Mouse (Mus musculus) C2C12 (cell line): Measurements from ENCODE around the gene Ndufa5.

Source experiments
- CEBPB ChIP-seq: IDR thresholded peaks from one replicate; pipeline ENCODE4 v1.6.1; 2011; ENCODE audit warnings: low read depth, mild to moderate bottlenecking, control low read depth, moderate library complexity
- CTCF ChIP-seq: IDR thresholded peaks from one replicate; pipeline ENCODE4 v1.5.1; 2011; ENCODE audit not compliant: control insufficient read depth, insufficient read depth, insufficient read length
- MAX ChIP-seq: IDR thresholded peaks from one replicate; pipeline ENCODE4 v1.6.1; 2011; ENCODE audit warnings: mild to moderate bottlenecking, control low read depth
- MYOD1 ChIP-seq: IDR thresholded peaks from one replicate; pipeline ENCODE4 v1.6.1; 2011; ENCODE audit warnings: low read depth; ENCODE audit not compliant: control insufficient read depth, insufficient read length
- MYOG ChIP-seq: IDR thresholded peaks from one replicate; pipeline ENCODE4 v1.6.1; 2011; ENCODE audit not compliant: control insufficient read depth, insufficient read length; ENCODE audit errors: extremely low read depth
- USF1 ChIP-seq: IDR thresholded peaks from one replicate; pipeline ENCODE4 v1.6.1; 2011; ENCODE audit warnings: low read depth, mild to moderate bottlenecking, control low read depth, moderate library complexity

DNA sequence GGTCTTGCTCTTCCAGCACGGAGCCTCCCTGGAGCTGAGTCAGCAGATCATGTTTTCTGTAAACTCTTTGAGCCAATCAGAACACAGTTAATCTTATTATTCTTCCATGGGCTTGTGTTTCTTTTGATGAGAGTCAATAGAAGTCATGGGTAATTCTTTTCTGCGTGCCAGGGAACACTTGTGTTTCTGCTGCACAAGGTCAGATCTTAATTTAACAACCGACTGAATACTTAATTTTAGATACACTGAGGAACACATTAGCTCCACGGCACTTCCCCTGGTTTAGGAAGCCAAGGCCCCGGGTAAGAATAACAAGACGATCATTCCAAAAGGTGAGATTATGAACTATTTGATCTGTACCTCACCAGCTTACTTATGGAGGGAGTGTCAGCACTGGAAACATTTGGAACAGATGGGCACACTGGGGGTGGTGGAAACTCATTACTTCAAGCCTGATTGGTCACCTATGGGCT is 15.3 kb upstream of the Ndufa5 start:
- TF ChIP-seq CTCF (no peak), USF1 (no peak), MAX (no peak), MYOD1 (no peak), MYOG (no peak), CEBPB (no peak)
